Mouse (Mus musculus): ENCODE data around the gene Slc16a5. TPM values are rescaled to one million over a fixed set of nuclear protein-coding genes. Genes with fewer than 3 reads are reported as not detected.
"Not testable (repeated sequence)": the region's sequence is repeated elsewhere in the genome, so short reads cannot be mapped to it uniquely, and the experiment has no call there.

Gene Slc16a5
- total and polyA plus RNA-seq, 3 experiments: 0.26 TPM; not detected in 2

- not testable (repeated sequence) for H3K4me3 ChIP-seq (ENCODE audit: control insufficient read depth in 1 of 2, insufficient read depth in 1 of 2, low read depth in 2 of 2, low read length in 2 of 2); H3K27me3 ChIP-seq (ENCODE audit: control insufficient read depth in 1 of 2, insufficient read depth in 2 of 2, low read length in 2 of 2); H3K9me3 ChIP-seq (replicated peaks; ENCODE audit: insufficient read depth, low read length); H3K36me3 ChIP-seq (ENCODE audit: control insufficient read depth in 1 of 2, insufficient read depth in 2 of 2, low read length in 2 of 2); H3K79me2 ChIP-seq (ENCODE audit: control insufficient read depth, insufficient read depth, low read length, poor library complexity); H3K9ac ChIP-seq (ENCODE audit: control insufficient read depth, low read depth, low read length, poor library complexity, severe bottlenecking); H3K27ac ChIP-seq (ENCODE audit: control insufficient read depth, low read depth, low read length)
- H3K4me1 ChIP-seq (ENCODE audit: control insufficient read depth in 1 of 2, insufficient read depth in 2 of 2, low read length in 2 of 2): peaks cover 3 to 20% of the 10 kb centered on the region in 2 experiments
- peak in 2 of 3 experiments; percentile 40 to 48; a peak in 5 of 6 replicates for TF ChIP-seq CTCF (IDR thresholded peaks at IDR 0.05 in 2 of 3, conservative IDR thresholded peaks at IDR 0.05 in 1 of 3; ENCODE audit: control insufficient read depth in 1 of 3, insufficient read depth in 1 of 3, low read depth in 2 of 3, low read length in 3 of 3, poor library complexity in 1 of 3, severe bottlenecking in 1 of 3)
- peak; percentile 46 for DNase-seq (ENCODE audit: low read depth, low spot score)
Measured at GRCm38 (mm10) chr11:115454822-115455221, 7.5 kb upstream of the Slc16a5 start.

GRCm38 (mm10) chr11:115455619-115456018, 6.7 kb upstream of the Slc16a5 start:
- Histone ChIP-seq H3K9ac (ENCODE audit: control insufficient read depth, low read depth, low read length, poor library complexity, severe bottlenecking) (no peak overlapping the region), H3K27me3 (ENCODE audit: control insufficient read depth in 1 of 2, insufficient read depth in 2 of 2, low read length in 2 of 2) (no peaks in the 10 kb centered on the region), H3K4me3 (ENCODE audit: control insufficient read depth in 1 of 2, insufficient read depth in 1 of 2, low read depth in 2 of 2, low read length in 2 of 2) (no peak overlapping the region), H3K79me2 (ENCODE audit: control insufficient read depth, insufficient read depth, low read length, poor library complexity) (no peaks in the 10 kb centered on the region), H3K4me1 (ENCODE audit: control insufficient read depth in 1 of 2, insufficient read depth in 2 of 2, low read length in 2 of 2) (peaks cover 3 to 20% of the 10 kb centered on the region in 2 experiments), H3K27ac (ENCODE audit: control insufficient read depth, low read depth, low read length) (no peak overlapping the region), H3K36me3 (ENCODE audit: control insufficient read depth in 1 of 2, insufficient read depth in 2 of 2, low read length in 2 of 2) (peaks cover 0 to 3% of the 10 kb centered on the region in 2 experiments; a peak in 1 of 4 replicates), H3K9me3 (replicated peaks; ENCODE audit: insufficient read depth, low read length) (no peaks in the 10 kb centered on the region)
- DNase-seq (ENCODE audit: low read depth, low spot score): no peak
- TF ChIP-seq CTCF (IDR thresholded peaks at IDR 0.05 in 2 of 3, conservative IDR thresholded peaks at IDR 0.05 in 1 of 3; ENCODE audit: control insufficient read depth in 1 of 3, insufficient read depth in 1 of 3, low read depth in 2 of 3, low read length in 3 of 3, poor library complexity in 1 of 3, severe bottlenecking in 1 of 3) (peak; percentile 27 to 32 (median 31); a peak in 4 of 6 replicates), GATA1 (IDR thresholded peaks at IDR 0.05; ENCODE audit: low read depth, low read length) (no peak), ZKSCAN1 (IDR thresholded peaks at IDR 0.05; ENCODE audit: low read depth, low read length) (no peak), POLR2A (IDR thresholded peaks at IDR 0.05; ENCODE audit: control insufficient read depth in 1 of 2, insufficient read depth in 1 of 2, low read depth in 1 of 2, low read length in 2 of 2, poor library complexity in 1 of 2) (no peak), MAZ (IDR thresholded peaks at IDR 0.05; ENCODE audit: low read depth, low read length) (no peak), SMC3 (IDR thresholded peaks at IDR 0.05; ENCODE audit: low read depth, low read length) (peak; percentile 15; the same call in 1 of the 2 replicates), MAFK (IDR thresholded peaks at IDR 0.05; ENCODE audit: borderline replicate concordance, low read depth, low read length) (no peak)

- peaks cover 3 to 20% of the 10 kb centered on the region in 2 experiments for H3K4me1 ChIP-seq (ENCODE audit: control insufficient read depth in 1 of 2, insufficient read depth in 2 of 2, low read length in 2 of 2)
- DNase-seq (ENCODE audit: low read depth, low spot score): no peak
- no peaks in the 10 kb centered on the region for H3K79me2 ChIP-seq (ENCODE audit: control insufficient read depth, insufficient read depth, low read length, poor library complexity)
- no peak overlapping the region for H3K27ac ChIP-seq (ENCODE audit: control insufficient read depth, low read depth, low read length)
- no peaks in the 10 kb centered on the region for H3K27me3 ChIP-seq (ENCODE audit: control insufficient read depth in 1 of 2, insufficient read depth in 2 of 2, low read length in 2 of 2)
- H3K36me3 ChIP-seq (ENCODE audit: control insufficient read depth in 1 of 2, insufficient read depth in 2 of 2, low read length in 2 of 2): peaks cover 0 to 3% of the 10 kb centered on the region in 2 experiments; a peak in 1 of 4 replicates
- no peak overlapping the region for H3K4me3 ChIP-seq (ENCODE audit: control insufficient read depth in 1 of 2, insufficient read depth in 1 of 2, low read depth in 2 of 2, low read length in 2 of 2)
- H3K9ac ChIP-seq (ENCODE audit: control insufficient read depth, low read depth, low read length, poor library complexity, severe bottlenecking): no peak overlapping the region
- H3K9me3 ChIP-seq (replicated peaks; ENCODE audit: insufficient read depth, low read length): no peaks in the 10 kb centered on the region
- TF ChIP-seq TAL1 (IDR thresholded peaks at IDR 0.05; ENCODE audit: low read length) (no peak), MAX (IDR thresholded peaks at IDR 0.05; ENCODE audit: low read length) (no peak), KAT2A (conservative IDR thresholded peaks at IDR 0.05; ENCODE audit: low read depth, low read length) (no peak), MAFK (IDR thresholded peaks at IDR 0.05; ENCODE audit: borderline replicate concordance, low read depth, low read length) (no peak), BHLHE40 (IDR thresholded peaks at IDR 0.05; ENCODE audit: borderline replicate concordance, low read depth, low read length) (no peak), SMC3 (IDR thresholded peaks at IDR 0.05; ENCODE audit: low read depth, low read length) (no peak), EP300 (IDR thresholded peaks at IDR 0.05; ENCODE audit: low read depth in 1 of 2, low read length in 2 of 2) (no peak), CHD2 (IDR thresholded peaks at IDR 0.05; ENCODE audit: low read length) (no peak), CHD1 (IDR thresholded peaks at IDR 0.05; ENCODE audit: low read depth, low read length) (no peak), SIN3A (IDR thresholded peaks at IDR 0.05; ENCODE audit: low read length) (no peak), ELF1 (IDR thresholded peaks at IDR 0.05; ENCODE audit: low read depth, low read length) (no peak), JUND (IDR thresholded peaks at IDR 0.05; ENCODE audit: low read depth, low read length) (no peak), ZNF384 (IDR thresholded peaks at IDR 0.05; ENCODE audit: low read depth, low read length) (no peak), POLR2A (IDR thresholded peaks at IDR 0.05; ENCODE audit: control insufficient read depth in 1 of 2, insufficient read depth in 1 of 2, low read depth in 1 of 2, low read length in 2 of 2, poor library complexity in 1 of 2) (no peak), USF2 (IDR thresholded peaks at IDR 0.05; ENCODE audit: borderline replicate concordance in 1 of 2, insufficient read depth in 1 of 2, low read depth in 1 of 2, low read length in 2 of 2) (no peak), ETS1 (IDR thresholded peaks at IDR 0.05; ENCODE audit: low read depth, low read length) (no peak), ZC3H11A (IDR thresholded peaks at IDR 0.05; ENCODE audit: low read depth, low read length) (no peak), POLR2AphosphoS2 (IDR thresholded peaks at IDR 0.05; ENCODE audit: low read length) (no peak), ZKSCAN1 (IDR thresholded peaks at IDR 0.05; ENCODE audit: low read depth, low read length) (no peak)
Measured at GRCm38 (mm10) chr11:115456182-115456581, 6.1 kb upstream of the Slc16a5 start.
